Mouse (Mus musculus): ENCODE results near the gene Dpm1.

GRCm38 (mm10) chr2:168223326-168223725 is 7.1 kb downstream of the Dpm1 start:
- TF ChIP-seq CTCF (IDR thresholded peaks at IDR 0.05; ENCODE audit: insufficient read depth, low read length) (no peak), POLR2A (IDR thresholded peaks at IDR 0.05; ENCODE audit: borderline replicate concordance, extremely low read depth, low read depth, low read length) (no peak)

Measured in lung, adult 2 months (tissue).